Mouse (Mus musculus) v-Abl transformed pro-B cells (cell line): ENCODE data around the gene Slc24a1.
"Not testable (repeated sequence)": the region's sequence is repeated elsewhere in the genome, so short reads cannot be mapped to it uniquely, and the experiment has no call there.

Experiments
- in situ Hi-C, 2 experiments: fragments of 400-800 bp; cut with MboI; formaldehyde crosslinking; loops; one replicate each; pipeline ENCODE4 v1.15.1; 2025; ENCODE audit not compliant: unreplicated experiment in 2 of 2

The Slc24a1 gene

DNA sequence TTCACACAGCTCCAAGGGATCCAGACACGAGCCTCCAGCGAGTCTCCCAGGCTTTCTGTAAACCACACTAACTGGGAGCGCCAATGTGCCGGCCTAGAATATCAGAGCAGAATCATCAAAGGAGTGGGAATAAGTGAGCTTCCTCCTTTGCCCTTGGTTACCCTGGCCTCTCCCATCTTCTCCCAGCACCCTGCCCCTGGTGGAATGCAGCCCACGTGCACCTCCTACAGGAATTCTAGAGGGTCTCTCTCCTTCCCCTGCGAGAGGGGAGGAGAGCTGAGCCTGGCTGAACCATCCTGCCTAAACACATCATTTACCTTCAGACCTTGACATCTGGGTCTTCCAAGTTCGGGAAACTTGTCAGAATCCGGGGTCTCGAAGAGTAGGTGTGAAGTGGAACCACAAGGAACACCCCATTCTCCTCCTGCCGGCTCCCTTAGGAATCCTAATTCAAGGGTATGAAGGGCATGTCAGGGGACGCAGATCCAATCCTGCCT, at the start of gene Slc24a1:
Slc24a1 (minus strand) TSS at position 447 of the 497 bp plus-strand sequence.
- in situ Hi-C loops, result loop anchor here in 1 of 2 experiments (10.0 kb wide), 1 partner anchor 816 kb away; no protein-coding TSS in a partner anchor

DNA sequence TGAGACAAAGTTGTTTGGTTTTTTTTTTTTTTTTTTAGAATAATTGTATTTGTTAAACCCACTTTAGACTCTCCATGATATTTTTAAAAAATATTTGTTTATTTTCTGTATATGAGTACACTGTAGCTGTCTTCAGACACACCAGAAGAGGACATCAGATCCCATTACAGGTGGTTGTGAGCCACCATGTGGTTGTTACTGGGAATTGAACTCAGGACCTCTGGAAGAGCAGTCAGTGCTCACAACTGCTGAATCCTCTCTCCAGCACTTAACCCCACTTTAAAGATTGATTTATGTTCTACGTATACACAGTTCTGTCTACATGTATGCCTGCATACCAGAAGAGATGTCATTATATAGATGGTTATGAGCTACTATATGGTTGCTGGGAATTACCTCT, 44.1 kb upstream of the Slc24a1 start:
- in situ Hi-C loops, result not testable (repeated sequence)

DNA sequence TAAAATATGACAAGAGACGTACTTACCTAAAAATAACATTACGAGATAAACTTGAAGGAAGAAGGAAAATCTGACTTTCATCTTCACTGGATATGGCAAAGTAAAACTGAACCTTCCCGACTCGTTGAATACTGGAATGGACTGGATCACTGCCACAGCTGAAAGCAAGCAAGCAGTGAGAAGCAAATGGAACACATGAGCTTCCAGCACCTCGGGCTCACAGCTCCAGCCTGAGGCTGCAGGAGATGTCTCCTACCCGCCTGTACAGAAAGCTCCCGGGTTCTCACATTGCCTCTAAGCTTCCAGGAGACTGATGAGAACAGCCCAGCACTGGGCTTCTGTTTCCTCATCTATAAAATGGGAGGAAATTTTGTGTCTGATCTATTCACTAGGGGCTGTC, 38.9 kb upstream of the Slc24a1 start:
- in situ Hi-C loops, result no loop called here

DNA sequence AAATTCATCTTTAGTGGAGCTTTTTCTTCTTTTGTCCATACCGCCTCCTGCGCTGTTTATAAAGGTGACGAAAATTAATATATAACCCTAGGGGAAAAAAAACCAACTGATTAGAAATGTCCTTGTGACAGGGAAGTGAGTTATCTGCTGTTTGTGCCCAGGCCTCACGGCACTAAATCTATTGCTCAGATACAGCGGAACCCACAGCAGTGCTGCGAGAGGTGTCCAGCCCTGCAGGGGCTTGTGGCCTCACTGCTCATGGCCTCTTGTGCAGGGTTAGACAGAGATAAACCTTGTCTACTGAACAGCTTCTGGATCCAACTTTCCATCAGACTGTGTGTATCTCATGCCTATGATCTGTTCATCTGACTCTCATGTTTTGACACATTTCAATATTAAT, 37.0 kb upstream of the Slc24a1 start:
- in situ Hi-C loops, result no loop called here

DNA sequence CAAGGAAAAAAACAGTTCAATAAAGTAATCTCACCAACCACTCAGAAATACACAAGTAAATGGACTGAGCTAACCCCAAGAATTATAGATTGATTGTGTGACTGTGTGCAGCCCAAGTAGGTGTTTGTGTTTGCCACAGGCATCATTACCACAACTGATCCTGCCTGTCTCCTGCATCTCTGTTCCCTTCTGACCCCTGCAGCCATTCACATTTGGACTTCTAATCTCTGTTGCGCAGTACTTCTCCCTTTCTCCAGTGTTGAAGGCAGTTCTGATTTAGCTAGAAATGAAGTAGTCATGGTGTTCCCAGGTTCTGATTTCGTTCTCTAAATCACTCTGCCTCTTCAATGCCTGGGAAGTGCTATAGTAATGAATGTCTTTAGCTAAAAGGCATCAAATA, 36.2 kb upstream of the Slc24a1 start:
- in situ Hi-C loops, result no loop called here

DNA sequence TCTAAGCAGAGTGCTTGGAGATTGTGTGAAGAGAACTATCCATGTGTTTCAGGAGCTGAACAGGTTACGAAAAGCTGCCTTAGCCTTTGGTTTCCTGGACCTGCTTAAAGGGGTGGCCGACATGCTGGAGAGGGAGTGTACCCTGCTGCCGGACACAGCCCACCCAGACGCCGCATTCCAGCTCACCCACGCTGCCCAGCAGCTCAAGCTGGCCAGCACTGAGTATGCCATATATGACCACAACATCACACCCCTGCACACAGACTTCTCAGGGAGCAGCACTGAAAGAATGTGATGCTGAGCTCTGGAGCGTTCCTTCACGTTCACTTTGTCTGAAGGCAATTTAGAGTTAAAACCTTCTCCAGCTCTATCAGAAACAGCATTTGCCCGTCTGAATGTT, 34.4 kb upstream of the Slc24a1 start:
- in situ Hi-C loops, result no loop called here

DNA sequence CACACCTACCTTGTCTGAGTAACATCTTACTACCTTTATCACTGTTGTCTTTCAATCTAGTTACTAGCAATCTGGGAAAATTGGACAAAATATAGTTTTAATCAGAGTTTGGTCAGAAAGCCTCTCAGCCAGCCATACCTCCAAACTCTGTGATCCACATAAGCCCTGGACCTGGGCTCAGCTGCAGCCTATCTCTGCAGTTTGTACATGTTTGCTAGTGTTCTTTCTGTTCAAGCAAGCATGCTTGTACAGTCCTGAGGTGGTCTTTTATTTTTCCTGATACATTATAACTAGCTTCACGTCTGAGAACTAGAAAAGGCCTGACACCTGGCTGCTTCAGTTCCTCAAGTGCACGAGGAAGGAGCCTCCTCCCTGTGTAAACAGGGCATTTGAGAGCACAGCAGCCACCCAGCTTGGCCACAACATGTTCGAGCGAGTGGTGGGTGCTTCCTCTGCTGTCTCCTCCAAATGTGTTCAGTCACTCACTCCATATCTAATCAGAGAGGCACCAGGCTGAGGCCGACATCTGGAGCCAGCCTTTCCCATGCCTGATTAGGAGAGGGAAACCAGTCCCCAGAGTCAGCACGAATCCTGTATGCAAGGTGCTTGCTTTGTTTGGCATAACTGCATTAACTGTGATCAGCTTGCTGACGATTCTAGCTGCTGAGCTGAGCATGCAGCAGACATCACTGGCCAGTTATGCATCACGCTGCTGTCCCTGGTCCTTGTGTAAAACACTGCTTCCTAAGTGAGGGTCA, 33.8 kb upstream of the Slc24a1 start:
- in situ Hi-C loops, result no loop called here

DNA sequence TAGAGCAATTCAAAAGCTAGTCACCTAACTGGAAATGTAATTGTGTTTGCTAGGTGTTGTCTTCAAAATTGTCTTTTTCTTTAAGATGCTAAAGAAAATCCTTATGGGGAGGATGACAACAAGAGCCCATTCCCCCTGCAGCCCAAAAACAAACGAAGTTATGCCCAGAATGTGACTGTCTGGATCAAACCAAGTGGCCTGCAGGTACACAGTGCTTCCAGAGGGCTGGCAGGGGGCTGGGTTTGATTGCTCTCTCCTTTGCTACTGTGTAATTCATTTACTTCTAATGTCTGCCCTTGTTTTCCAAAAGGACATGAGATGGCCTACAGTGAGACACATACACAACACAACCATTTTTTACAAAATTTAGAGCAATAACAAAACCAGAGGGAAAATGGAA, 30.5 kb upstream of the Slc24a1 start:
- in situ Hi-C loops, result no loop called here

DNA sequence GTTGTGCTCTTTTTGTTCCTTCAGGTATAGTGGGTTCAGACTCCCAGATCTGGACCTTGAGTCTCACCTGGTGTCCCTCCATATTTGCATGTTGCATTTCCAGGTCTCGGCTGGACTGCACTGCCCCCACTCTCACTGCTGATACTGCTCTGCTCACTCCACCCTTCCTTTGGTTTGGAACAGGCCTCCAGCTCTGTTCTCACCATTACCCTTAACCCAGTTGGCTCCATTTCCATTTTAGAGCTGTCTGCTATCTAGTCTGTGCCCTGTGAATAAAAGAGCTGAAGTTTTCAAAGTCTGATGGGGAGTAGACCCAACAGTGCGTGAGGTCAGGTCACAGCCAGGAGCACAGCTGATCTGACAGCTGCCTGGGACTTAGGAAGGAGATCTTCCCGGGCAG, 29.1 kb upstream of the Slc24a1 start:
- in situ Hi-C loops, result no loop called here

DNA sequence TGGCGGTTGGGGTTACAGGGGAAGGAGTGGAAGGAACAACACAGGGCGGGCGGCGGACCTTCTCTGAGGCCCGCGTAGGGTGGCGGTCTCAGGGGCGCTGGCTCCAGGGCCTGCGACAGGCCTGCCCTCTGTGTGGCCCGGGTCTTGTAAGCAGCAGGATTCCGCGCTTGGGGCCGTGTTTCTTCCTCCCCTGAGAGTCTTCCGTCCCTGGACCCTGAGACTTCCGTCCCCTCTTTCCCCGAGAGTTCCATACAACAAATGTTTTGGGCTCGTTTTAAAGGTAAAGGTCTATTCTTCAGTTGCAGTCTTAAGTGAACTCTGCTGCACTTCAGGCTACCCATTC, 9.5 kb upstream of the Slc24a1 start:
- in situ Hi-C loops, result loop anchor here in 1 of 2 experiments (5.0 kb wide), 1 partner anchor 679 kb away; the partner anchor contains the start of gene Tipin

DNA sequence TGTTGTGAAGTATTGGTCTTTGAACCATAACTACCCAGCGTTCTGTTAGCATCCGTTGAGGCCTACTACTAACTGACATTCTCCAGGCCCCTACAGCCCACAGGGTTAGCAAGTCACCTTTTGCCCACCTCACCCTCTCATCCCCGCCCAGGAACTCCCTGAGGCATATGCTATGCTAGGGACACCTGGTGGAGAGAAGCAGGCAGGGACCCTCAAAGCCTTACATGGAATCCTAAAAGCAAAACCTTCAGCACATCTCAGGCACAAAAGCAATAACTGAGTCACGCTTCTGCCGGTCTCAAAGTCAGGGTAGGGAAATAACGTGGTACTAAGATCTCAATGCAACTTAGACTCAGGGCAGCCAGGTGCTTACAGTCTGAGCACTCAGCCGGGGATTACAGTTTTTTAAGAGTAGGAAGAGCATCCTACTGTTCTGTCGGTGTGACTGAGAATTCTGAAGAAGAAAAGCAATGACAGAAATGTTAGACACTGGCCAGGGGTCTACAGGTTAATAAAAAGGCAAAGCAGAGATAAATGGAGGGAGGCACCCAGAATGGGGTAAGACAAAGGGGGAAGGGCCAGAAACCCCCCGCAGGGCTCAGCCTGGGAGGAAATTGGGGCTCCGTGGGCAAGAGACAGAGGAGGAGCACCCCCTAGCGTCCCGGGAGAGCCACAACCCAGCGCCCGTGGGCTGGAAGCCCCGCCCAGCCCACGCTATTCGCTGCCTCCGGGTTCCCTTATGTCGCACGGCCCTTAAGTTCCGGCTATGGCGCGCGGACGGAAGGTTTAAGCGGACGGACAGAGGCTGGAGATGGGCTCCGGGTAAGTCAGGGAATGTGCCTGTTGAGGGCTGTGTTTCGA, 8.9 kb upstream of the Slc24a1 start, which contains the start of gene Ints14:
Ints14 (plus strand) TSS at position 789 of the 861 bp plus-strand sequence.
- in situ Hi-C loops, result loop anchor here in 1 of 2 experiments (5.0 kb wide), 1 partner anchor 678 kb away; the partner anchor contains the start of gene Tipin

DNA sequence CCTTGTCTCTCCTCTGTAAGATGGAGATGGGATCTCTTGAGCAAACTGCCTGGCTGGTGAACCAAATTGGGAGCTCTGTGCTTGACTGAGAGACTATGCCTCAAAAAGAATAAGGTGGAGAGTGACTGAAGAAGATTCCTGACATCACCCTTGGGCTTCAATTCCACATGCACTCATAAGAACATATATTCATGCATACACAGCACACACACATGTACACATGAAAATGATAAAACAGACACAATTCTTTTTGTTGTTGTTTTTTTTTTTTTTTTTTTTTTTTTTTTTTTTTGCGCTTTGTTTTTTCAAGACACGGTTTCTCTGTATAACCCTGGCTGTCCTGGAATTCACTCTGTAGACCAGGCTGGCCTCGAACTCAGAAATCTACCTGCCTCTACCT, 5.9 kb upstream of the Slc24a1 start:
- in situ Hi-C loops, result loop anchor here in 1 of 2 experiments (5.0 to 10.0 kb wide), 2 partner anchors 610 to 822 kb away; no protein-coding TSS in a partner anchor

DNA sequence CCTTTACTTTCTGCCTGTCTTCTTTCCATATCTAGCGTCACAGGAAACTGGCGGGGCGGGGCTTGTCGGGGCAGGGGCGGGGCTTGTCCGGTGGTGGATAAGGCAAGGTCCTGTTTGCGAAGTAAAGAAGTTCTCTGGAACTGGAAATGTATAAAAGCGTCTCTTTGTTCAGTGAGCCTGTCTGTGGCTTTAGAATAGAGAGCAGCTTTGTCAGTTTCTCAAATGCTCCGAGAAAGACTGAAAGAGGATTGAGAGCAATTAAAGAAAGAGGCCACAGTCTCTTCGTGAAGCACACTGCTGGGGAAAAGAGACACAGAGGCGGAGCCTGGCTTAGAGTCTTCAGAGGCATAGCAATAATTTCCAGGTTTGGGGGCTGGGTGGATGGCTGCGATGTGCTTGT, 4.9 kb upstream of the Slc24a1 start:
- in situ Hi-C loops, result loop anchor here in 1 of 2 experiments (5.0 to 10.0 kb wide), 2 partner anchors 609 to 822 kb away; no protein-coding TSS in a partner anchor

DNA sequence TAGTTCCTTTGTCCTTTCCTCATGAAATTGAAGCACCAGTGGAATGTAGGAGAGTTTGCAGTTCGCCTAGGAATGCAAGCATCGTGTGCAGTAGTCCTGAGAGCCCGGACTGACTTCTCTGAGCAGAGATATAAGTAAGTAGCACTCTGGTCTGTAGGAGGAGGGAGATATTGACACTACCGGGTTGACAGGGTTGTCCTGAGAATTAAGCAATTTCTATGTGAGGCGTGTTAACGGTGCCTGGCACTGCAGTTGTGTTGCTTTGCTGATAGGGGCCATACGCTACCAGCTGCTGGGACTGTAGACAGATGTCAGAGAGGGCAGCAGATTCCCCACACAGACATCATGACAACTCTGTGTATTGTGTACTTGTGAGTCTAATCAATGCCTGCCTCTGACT, 1.8 kb upstream of the Slc24a1 start:
- in situ Hi-C loops, result loop anchor here in 1 of 2 experiments (10.0 kb wide), 1 partner anchor 818 kb away; no protein-coding TSS in a partner anchor

DNA sequence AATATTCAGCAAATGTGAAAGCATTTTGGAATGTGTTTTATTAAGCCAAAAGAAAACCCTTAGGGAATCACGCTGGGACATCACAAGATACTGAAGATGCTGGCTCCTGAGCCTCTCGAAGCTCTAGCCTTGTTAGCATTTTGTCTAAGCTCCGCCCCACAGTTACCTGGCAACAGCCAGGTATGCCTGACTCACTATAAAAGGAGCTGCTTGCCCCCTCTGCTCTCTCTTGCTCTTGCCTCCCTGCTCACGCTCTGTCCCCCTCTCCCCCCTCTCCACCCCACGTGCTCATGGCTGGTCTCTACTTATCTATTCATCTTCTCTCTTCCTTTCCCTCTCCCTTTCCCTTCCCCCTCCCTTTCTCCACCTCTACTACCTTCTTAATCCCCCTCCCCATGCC, 648 bp upstream of the Slc24a1 start:
- in situ Hi-C loops, result loop anchor here in 1 of 2 experiments (10.0 kb wide), 1 partner anchor 817 kb away; no protein-coding TSS in a partner anchor

DNA sequence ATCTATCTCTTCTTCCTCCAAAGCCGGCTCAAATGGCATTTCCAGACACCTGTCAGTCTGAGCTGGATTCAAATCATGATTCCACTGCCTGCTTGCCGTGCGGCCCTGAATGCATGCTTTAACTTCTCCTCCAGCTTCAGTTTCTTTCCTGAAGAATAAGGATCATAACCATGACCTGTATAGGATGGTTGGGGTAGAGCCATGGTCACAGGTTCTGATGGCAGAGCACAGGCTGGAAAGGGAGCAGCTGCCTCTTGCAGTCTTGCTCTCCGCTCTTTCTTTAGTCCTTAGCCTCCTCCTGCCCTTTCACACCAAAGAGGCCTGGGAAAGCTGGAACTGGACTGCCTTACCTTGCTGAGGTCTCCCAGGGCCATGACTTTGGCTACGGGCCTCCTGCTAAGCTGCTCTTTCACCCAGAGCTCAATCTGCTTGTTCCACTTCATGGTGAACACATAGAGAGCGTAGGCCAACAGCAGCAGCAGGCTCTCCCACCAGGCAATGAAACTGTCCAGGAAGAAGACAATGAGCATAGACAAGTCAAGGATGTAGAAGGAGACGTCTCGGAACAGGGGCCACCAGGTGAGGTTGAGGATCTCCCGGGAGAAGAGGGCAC, 3.8 kb downstream of the Slc24a1 start:
- in situ Hi-C loops, result loop anchor here (10.0 to 25.0 kb wide), 3 partner anchors 663 to 1035 kb away; partner anchors contain the start of gene Tipin (in 1 of the 2)

DNA sequence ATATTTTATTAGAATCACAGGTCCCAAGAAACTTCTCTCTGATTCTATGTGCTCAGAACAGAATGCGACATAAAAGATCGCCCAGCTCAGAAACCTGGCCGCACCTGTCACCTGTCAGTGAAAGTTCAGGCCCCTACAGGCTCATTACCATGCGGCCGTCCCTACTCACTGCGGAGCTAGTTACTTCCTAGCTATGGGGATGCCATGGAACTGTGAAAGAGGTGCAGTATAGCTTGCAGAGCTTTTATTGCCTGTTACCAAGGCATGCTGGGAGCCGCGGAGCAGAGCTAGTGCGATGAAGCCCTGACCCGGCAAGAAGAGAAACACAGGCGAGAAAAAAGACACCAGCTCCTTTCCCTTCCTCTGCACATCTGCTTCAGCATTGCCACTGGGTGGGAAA, 7.4 kb downstream of the Slc24a1 start:
- in situ Hi-C loops, result loop anchor here (10.0 to 25.0 kb wide), 3 partner anchors 659 to 1032 kb away; partner anchors contain the start of gene Tipin (in 1 of the 2)

DNA sequence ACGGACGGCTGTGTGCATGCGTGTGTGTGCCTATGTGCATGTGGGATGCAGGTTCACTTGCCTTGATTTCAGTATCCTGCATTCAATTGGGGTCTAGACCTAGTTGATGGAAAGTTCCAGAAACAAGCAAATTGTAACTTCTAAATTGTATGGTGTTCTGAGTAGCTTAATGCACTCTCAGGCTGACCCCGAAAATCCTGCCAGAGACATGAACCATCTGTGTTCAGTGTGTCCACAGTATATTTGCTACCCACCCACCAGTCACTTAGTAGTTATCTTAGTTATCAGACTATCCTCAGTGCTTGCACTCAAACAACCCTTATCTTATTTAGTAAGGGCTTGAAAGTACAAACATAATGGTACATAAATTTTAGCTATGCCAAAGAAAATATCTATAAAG, 9.8 kb downstream of the Slc24a1 start:
- in situ Hi-C loops, result loop anchor here (10.0 to 25.0 kb wide), 3 partner anchors 657 to 1029 kb away; partner anchors contain the start of gene Tipin (in 1 of the 2)

DNA sequence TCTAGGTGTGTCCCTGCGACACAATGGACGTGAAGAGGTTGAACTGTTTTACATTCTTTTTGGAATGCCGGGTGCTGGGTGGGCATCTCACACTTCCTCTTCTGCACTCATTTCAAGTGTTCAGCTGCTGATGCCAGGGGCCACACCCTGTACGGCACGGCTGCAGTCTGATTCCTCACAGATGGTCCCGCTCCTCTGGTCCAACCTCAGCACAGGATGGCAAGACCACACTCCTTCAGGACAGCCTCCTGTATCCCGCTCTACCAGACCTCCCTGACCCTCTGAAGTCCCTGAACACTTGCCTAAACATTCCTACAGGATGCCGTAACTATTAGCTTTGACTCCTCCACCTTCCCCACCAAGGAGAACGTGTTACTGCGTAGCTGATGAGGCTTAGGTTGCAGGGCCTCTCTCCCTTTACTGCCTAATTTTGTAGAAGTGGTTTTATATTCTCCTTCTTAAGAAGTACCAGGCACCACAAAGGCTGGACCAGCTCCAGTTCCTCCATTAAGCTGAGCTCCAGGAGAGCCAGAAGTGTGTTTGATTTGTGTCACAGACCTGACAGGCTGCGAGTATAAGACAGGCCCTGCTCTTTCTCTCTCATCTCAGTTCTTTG, 10.6 kb downstream of the Slc24a1 start:
- in situ Hi-C loops, result loop anchor here (10.0 to 25.0 kb wide), 3 partner anchors 656 to 1029 kb away; partner anchors contain the start of gene Tipin (in 1 of the 2)

DNA sequence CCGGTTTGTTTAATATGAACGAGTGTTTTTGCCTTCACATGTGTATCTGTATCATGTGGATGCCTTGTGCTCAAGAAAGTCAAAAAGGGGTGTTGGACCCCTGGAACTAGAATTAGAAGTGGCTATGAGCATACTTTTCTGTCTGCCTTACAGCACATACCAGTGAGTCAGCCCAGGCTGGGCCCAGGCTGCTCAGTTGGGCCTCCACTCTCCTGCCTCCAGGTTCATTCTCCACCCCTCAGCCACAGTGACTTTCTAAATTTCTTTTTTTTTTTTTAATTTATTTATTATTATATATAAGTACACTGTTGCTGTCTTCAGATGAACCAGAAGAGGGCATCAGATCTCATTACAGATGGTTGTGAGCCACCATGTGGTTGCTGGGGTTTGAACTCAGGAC, 11.6 kb downstream of the Slc24a1 start:
- in situ Hi-C loops, result loop anchor here (5.0 to 25.0 kb wide), 6 partner anchors 165 to 1027 kb away; partner anchors contain the start of genes Dis3l (in 1 of the 2) and Tipin (in 1 of the 2)
